Mouse (Mus musculus) right cerebral cortex, postnatal 10 days (tissue): ENCODE data around the gene Col6a3.

Experiments used
- DNase-seq, 2 experiments: peaks; one replicate each; pipeline ENCODE4 v3.0.0; 2021; ENCODE audit warnings: low spot score in 2 of 2

The Col6a3 gene

GRCm38 (mm10) chr1:90843836-90844235 is at the start of gene Col6a3:
Gene Col6a3 (minus strand): TSS chr1:90843971.
- DNase-seq, result peak; percentile 35 to 48

- no peak for DNase-seq
Observed at GRCm38 (mm10) chr1:90885771-90886460, 42.1 kb upstream of the Col6a3 start.

GRCm38 (mm10) chr1:90876486-90877270 is 32.9 kb upstream of the Col6a3 start:
- DNase-seq, result no peak

GRCm38 (mm10) chr1:90875961-90876360 is 32.2 kb upstream of the Col6a3 start:
- no peak for DNase-seq

- DNase-seq, result no peak
Observed at GRCm38 (mm10) chr1:90875371-90875770, 31.6 kb upstream of the Col6a3 start.

- no peak for DNase-seq
Observed at GRCm38 (mm10) chr1:90870581-90870980, 26.8 kb upstream of the Col6a3 start.

GRCm38 (mm10) chr1:90866734-90867133 is 23.0 kb upstream of the Col6a3 start:
- no peak for DNase-seq

- DNase-seq, result no peak
Observed at GRCm38 (mm10) chr1:90855880-90856279, 12.1 kb upstream of the Col6a3 start.

- DNase-seq, result peak; percentile 43 to 54
Observed at GRCm38 (mm10) chr1:90849836-90850235, 6.1 kb upstream of the Col6a3 start.

GRCm38 (mm10) chr1:90845206-90845605 is 1.4 kb upstream of the Col6a3 start:
- DNase-seq, result no peak

GRCm38 (mm10) chr1:90842789-90843587 is 783 bp downstream of the Col6a3 start:
- no peak for DNase-seq

- DNase-seq, result peak; percentile 70 to 74
Observed at GRCm38 (mm10) chr1:90840250-90840649, 3.5 kb downstream of the Col6a3 start.

GRCm38 (mm10) chr1:90838657-90839056 is 5.1 kb downstream of the Col6a3 start:
- no peak for DNase-seq

GRCm38 (mm10) chr1:90838221-90838620 is 5.5 kb downstream of the Col6a3 start:
- DNase-seq, result peak; percentile 76 to 82

GRCm38 (mm10) chr1:90836178-90836740 is 7.5 kb downstream of the Col6a3 start:
- no peak for DNase-seq

GRCm38 (mm10) chr1:90834701-90835100 is 9.1 kb downstream of the Col6a3 start:
- no peak for DNase-seq

GRCm38 (mm10) chr1:90830006-90830405 is 13.8 kb downstream of the Col6a3 start:
- DNase-seq, result no peak

GRCm38 (mm10) chr1:90813226-90813625 is 30.5 kb downstream of the Col6a3 start:
- DNase-seq, result no peak

- DNase-seq, result no peak
Observed at GRCm38 (mm10) chr1:90808930-90809329, 34.8 kb downstream of the Col6a3 start.

- DNase-seq, result no peak
Observed at GRCm38 (mm10) chr1:90803104-90803503, 40.7 kb downstream of the Col6a3 start.

- DNase-seq, result no peak
Observed at GRCm38 (mm10) chr1:90801067-90801466, 42.7 kb downstream of the Col6a3 start.

- DNase-seq, result no peak
Observed at GRCm38 (mm10) chr1:90800466-90800865, 43.3 kb downstream of the Col6a3 start.
